Mouse (Mus musculus) ES-Bruce4 (cell line): Measurements from ENCODE around the gene Ccdc12. TPM values are rescaled to one million over a fixed set of nuclear protein-coding genes. Genes with fewer than 3 reads are reported as not detected.
A peak's percentile ranks its signal among the peaks of the same experiment; 100 is the strongest.

Source experiments
- H3K27ac ChIP-seq: 2 replicates; pipeline ENCODE4 v1.5.1; 2012; ENCODE audit warnings: low read length, inconsistent platforms; ENCODE audit not compliant: insufficient read depth
- H3K27me3 ChIP-seq: 2 replicates; pipeline ENCODE4 v1.6.1; 2012; ENCODE audit warnings: mild to moderate bottlenecking, low read length, inconsistent platforms; ENCODE audit not compliant: control insufficient read depth, poor library complexity, insufficient read depth, severe bottlenecking
- H3K36me3 ChIP-seq: 2 replicates; pipeline ENCODE4 v1.6.1; 2012; ENCODE audit warnings: inconsistent platforms, mild to moderate bottlenecking, low read length, moderate library complexity; ENCODE audit not compliant: control insufficient read depth, poor library complexity, insufficient read depth, severe bottlenecking
- H3K4me1 ChIP-seq: one replicate; pipeline ENCODE4 v1.8.1; 2011; ENCODE audit warnings: low read length; ENCODE audit not compliant: control insufficient read depth, insufficient read depth
- H3K4me3 ChIP-seq: 2 replicates; pipeline ENCODE4 v1.5.1; 2011; ENCODE audit warnings: low read depth, mild to moderate bottlenecking, low read length
- H3K9ac ChIP-seq: 2 replicates; pipeline ENCODE4 v1.6.1; 2012; ENCODE audit warnings: low read depth, mild to moderate bottlenecking, inconsistent platforms; ENCODE audit not compliant: poor library complexity, severe bottlenecking
- H3K9me3 ChIP-seq: replicated peaks from 2 replicates; pipeline ENCODE4 v1.6.1; 2012; ENCODE audit warnings: mild to moderate bottlenecking, low read length, inconsistent platforms; ENCODE audit not compliant: control insufficient read depth, poor library complexity, insufficient read depth, severe bottlenecking
- CTCF ChIP-seq: IDR thresholded peaks from one replicate; pipeline ENCODE4 v1.8.1; 2011; ENCODE audit warnings: low read depth, low read length
- EP300 ChIP-seq: IDR thresholded peaks from 2 replicates; pipeline ENCODE4 v1.6.1; 2011; ENCODE audit warnings: low read depth, low read length; ENCODE audit not compliant: insufficient read depth
- POLR2A ChIP-seq: IDR thresholded peaks from one replicate; pipeline ENCODE4 v1.8.1; 2011; ENCODE audit warnings: low read length; ENCODE audit not compliant: insufficient read depth
- polyA plus RNA-seq: library from polyadenylated mRNA; stranded (reverse); fragments of >200 nt; gene quantifications from 2 replicates; pipeline ENCODE4 v1.2.4, GENCODE M21; 2011; ENCODE audit warnings: low read depth; ENCODE audit not compliant: missing spikeins, insufficient read depth, insufficient read length

Gene Ccdc12
- polyA plus RNA-seq, 1 experiment = 33.5 TPM

GRCm38 (mm10) chr9:110734154-110734553, 77.9 kb downstream of the Ccdc12 start:
- H3K27ac ChIP-seq = no peak overlapping the region
- H3K4me3 ChIP-seq = no peak overlapping the region
- H3K4me1 ChIP-seq = no peaks in the 10 kb centered on the region
- H3K27me3 ChIP-seq = no peaks in the 10 kb centered on the region
- no peaks in the 10 kb centered on the region for H3K36me3 ChIP-seq
- no peak overlapping the region for H3K9ac ChIP-seq
- TF ChIP-seq POLR2A = no peak
- TF ChIP-seq EP300 = no peak
- no peak for TF ChIP-seq CTCF
- H3K9me3 ChIP-seq = no peaks in the 10 kb centered on the region

DNA sequence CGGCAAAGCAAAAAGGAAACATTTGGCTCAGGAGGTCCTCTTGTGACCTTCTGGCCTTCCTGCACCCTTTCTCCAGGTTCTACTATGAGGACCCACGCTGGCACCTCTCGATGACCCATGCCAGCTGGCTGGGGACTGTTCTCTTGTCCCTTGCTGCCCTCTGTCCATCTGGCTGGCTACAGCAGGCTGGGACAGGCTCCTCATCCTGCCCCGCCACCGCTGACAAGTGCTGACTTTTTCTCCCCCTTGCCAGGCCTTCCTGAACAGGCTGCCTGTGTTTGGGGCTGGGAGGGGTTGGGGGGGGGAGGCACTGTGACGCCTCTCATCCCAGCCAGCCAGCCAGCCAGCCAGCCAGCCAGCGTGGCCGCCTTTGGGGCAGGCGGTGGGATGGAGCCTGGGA, 80.1 kb downstream of the Ccdc12 start:
- H3K27ac ChIP-seq = no peak overlapping the region
- no peaks in the 10 kb centered on the region for H3K4me1 ChIP-seq
- H3K9me3 ChIP-seq = no peaks in the 10 kb centered on the region
- no peaks in the 10 kb centered on the region for H3K27me3 ChIP-seq
- H3K36me3 ChIP-seq = no peaks in the 10 kb centered on the region
- H3K9ac ChIP-seq = no peak overlapping the region
- H3K4me3 ChIP-seq = no peak overlapping the region
- TF ChIP-seq POLR2A (no peak), CTCF (no peak), EP300 (no peak)

GRCm38 (mm10) chr9:110738054-110738453, 81.8 kb downstream of the Ccdc12 start:
- Histone ChIP-seq H3K9me3 (no peaks in the 10 kb centered on the region), H3K4me3 (no peak overlapping the region), H3K27me3 (peaks cover 14% of the 10 kb centered on the region), H3K4me1 (no peaks in the 10 kb centered on the region), H3K9ac (no peak overlapping the region), H3K27ac (no peak overlapping the region), H3K36me3 (no peaks in the 10 kb centered on the region)
- TF ChIP-seq EP300 (no peak), POLR2A (no peak), CTCF (no peak)

- H3K4me3 ChIP-seq = no peak overlapping the region
- no peaks in the 10 kb centered on the region for H3K9me3 ChIP-seq
- H3K36me3 ChIP-seq = no peaks in the 10 kb centered on the region
- no peaks in the 10 kb centered on the region for H3K4me1 ChIP-seq
- TF ChIP-seq EP300 = no peak
- no peak for TF ChIP-seq CTCF
- no peak for TF ChIP-seq POLR2A
- no peak overlapping the region for H3K27ac ChIP-seq
- peaks cover 21% of the 10 kb centered on the region for H3K27me3 ChIP-seq
- no peak overlapping the region for H3K9ac ChIP-seq
These were observed 83.7 kb downstream of the Ccdc12 start for GRCm38 (mm10) chr9:110739961-110740360.

DNA sequence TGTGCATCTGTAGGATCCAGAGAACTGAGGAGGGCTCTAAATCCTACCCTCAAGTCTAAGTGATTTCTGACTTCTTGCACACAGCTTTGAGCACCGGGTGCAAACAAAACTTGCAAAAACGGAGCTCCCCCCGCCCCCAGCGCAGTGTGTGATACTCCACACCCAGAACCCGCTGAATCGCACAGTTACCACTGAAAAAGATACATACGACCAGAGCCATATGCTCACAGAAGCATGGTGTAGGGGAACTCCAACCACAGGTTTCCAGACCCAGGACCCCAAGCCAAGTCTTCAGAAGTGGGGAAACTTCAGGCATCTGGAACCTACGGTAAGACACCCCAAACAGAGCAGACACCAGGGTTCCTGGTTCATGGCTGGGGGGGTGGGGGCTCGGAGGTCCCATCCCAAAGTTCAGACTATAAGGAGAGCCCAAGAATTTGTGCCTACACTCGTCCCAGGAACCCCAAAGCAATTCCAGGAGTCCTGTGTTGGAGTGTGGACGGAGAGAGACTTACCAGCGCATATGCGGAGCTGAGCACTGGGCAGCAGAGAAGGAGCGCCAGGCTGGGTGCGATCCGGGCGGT, 85.5 kb downstream of the Ccdc12 start, which contains the start of gene Myl3:
Gene Myl3, plus strand, starts transcription at position 151 of the 584 bp plus-strand sequence.
- no peaks in the 10 kb centered on the region for H3K9me3 ChIP-seq
- H3K27me3 ChIP-seq = peaks cover 21% of the 10 kb centered on the region
- TF ChIP-seq POLR2A (no peak), EP300 (no peak), CTCF (no peak)
- H3K27ac ChIP-seq = no peak within 1 kb of the TSS
- H3K36me3 ChIP-seq = no peaks in the 10 kb centered on the region
- peak within 1 kb of the TSS; percentile 80 for H3K9ac ChIP-seq
- H3K4me3 ChIP-seq = peak within 1 kb of the TSS; percentile 79
- no peaks in the 10 kb centered on the region for H3K4me1 ChIP-seq

DNA sequence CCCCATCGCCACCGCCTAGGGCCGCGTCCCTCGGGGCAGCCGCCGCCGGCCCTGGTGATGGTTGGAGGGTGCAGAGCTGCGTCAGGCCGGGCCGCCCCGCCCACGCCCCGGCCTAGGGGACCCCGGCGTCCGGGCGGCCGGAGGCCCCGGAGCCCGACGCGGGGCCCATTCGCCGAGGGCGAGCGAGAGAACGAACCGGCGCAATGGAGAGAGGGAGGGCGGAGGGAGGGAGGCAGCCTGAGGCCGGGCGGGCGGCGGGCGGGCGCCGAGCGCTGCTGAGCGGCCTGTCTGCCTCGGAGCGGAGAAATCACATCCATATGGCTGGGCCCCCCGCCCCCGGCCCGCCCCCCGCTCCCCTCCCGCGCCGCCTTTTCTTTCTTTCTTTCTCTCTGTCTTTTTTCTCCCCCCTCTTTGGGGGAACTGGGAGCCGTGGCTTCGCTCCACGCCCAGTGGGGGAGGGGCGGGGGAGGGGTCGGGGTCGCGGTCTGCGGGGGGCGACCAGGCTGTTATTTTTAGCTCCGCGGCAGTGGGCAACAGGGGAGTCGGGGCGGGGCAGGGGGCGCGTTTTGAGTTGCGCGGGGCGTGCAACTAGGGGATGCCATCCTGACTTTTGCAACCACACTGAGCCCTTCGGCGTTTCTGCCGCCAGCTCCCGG, 86.1 kb downstream of the Ccdc12 start:
- H3K9me3 ChIP-seq = no peaks in the 10 kb centered on the region
- no peak overlapping the region for H3K27ac ChIP-seq
- H3K4me1 ChIP-seq = no peaks in the 10 kb centered on the region
- TF ChIP-seq EP300 (no peak), POLR2A (no peak), CTCF (no peak)
- H3K36me3 ChIP-seq = no peaks in the 10 kb centered on the region
- H3K9ac ChIP-seq = peak overlapping the region; percentile 80
- H3K4me3 ChIP-seq = peak overlapping the region; percentile 79
- H3K27me3 ChIP-seq = peaks cover 21% of the 10 kb centered on the region
